Mouse (Mus musculus): Measurements from ENCODE around the gene Cd3e. TPM values are rescaled to one million over a fixed set of nuclear protein-coding genes. Genes with fewer than 3 reads are reported as not detected.

The Cd3e gene
- total and polyA plus RNA-seq, 3 experiments = not detected

DNA sequence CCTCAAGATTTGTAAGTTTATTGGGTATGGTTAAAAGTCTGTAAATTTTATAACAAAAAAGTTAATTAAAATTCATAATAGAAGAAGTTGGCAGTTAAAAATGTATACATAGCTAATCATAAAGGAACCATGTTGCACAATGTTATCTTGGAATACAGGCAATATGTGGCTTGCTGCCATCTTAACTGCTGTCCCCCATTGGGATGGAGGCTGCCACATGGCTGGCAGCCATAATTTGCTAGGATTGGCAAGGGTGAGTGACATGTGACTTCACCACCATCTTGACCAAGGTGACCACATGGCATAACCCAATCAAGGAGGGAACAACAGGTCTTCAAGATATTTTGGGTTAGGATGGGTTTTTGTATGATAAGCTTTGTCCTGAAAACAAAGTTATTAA lies 17.2 kb downstream of the Cd3e start:
- peaks cover 0 to 44% of the 10 kb centered on the region in 2 experiments; a peak in 2 of 4 replicates for H3K36me3 ChIP-seq (ENCODE audit: control insufficient read depth in 1 of 2, insufficient read depth in 2 of 2, low read length in 2 of 2)
- H3K9me3 ChIP-seq (replicated peaks; ENCODE audit: insufficient read depth, low read length) = no peaks in the 10 kb centered on the region
- H3K4me3 ChIP-seq (ENCODE audit: control insufficient read depth in 1 of 2, insufficient read depth in 1 of 2, low read depth in 2 of 2, low read length in 2 of 2) = peak overlapping the region in 1 of 2 experiments; percentile 10; a peak in 1 of 4 replicates
- peak; percentile 89 to 91 for TF ChIP-seq EP300 (IDR thresholded peaks at IDR 0.05; ENCODE audit: low read depth in 1 of 2, low read length in 2 of 2)
- TF ChIP-seq ELF1 (IDR thresholded peaks at IDR 0.05; ENCODE audit: low read depth, low read length) = no peak
- peak; percentile 89 for TF ChIP-seq TCF12 (IDR thresholded peaks at IDR 0.05; ENCODE audit: low read depth, low read length)
- TF ChIP-seq SIN3A (IDR thresholded peaks at IDR 0.05; ENCODE audit: low read length) = peak; percentile 83; the same call in 1 of the 2 replicates
- peak; percentile 82 for TF ChIP-seq GATA1 (IDR thresholded peaks at IDR 0.05; ENCODE audit: low read depth, low read length)
- TF ChIP-seq E2F4 (IDR thresholded peaks at IDR 0.05; ENCODE audit: borderline replicate concordance, low read depth, low read length) = no peak
- peak; percentile 69 for TF ChIP-seq BHLHE40 (IDR thresholded peaks at IDR 0.05; ENCODE audit: borderline replicate concordance, low read depth, low read length)
- TF ChIP-seq USF2 (IDR thresholded peaks at IDR 0.05; ENCODE audit: borderline replicate concordance in 1 of 2, insufficient read depth in 1 of 2, low read depth in 1 of 2, low read length in 2 of 2) = 0 out of 4 replicates have a peak, but pooled peaks of 1 of the 2 experiments have one; percentile 35
- no peak for TF ChIP-seq ZC3H11A (IDR thresholded peaks at IDR 0.05; ENCODE audit: low read depth, low read length)
- peak; percentile 76 for TF ChIP-seq MYC (IDR thresholded peaks at IDR 0.05; ENCODE audit: low read depth, low read length)
- TF ChIP-seq ETS1 (IDR thresholded peaks at IDR 0.05; ENCODE audit: low read depth, low read length) = peak; percentile 96
- peak; percentile 91 for TF ChIP-seq MAX (IDR thresholded peaks at IDR 0.05; ENCODE audit: low read length)
- peak; percentile 73; the same call in 1 of the 2 replicates for TF ChIP-seq MXI1 (IDR thresholded peaks at IDR 0.05; ENCODE audit: low read depth, low read length)
- TF ChIP-seq CTCF (IDR thresholded peaks at IDR 0.05 in 2 of 3, conservative IDR thresholded peaks at IDR 0.05 in 1 of 3; ENCODE audit: control insufficient read depth in 1 of 3, insufficient read depth in 1 of 3, low read depth in 2 of 3, low read length in 3 of 3, poor library complexity in 1 of 3, severe bottlenecking in 1 of 3) = no peak
- no peak for TF ChIP-seq NRF1 (IDR thresholded peaks at IDR 0.05; ENCODE audit: insufficient read depth, low read depth, low read length, poor library complexity, severe bottlenecking)
- peak; percentile 84 for TF ChIP-seq MYB (IDR thresholded peaks at IDR 0.05; ENCODE audit: low read depth, low read length)
- no peak for TF ChIP-seq RAD21 (IDR thresholded peaks at IDR 0.05; ENCODE audit: low read depth, low read length)
- TF ChIP-seq USF1 (IDR thresholded peaks at IDR 0.05; ENCODE audit: low read depth, low read length) = peak; percentile 80
- TF ChIP-seq TAL1 (IDR thresholded peaks at IDR 0.05; ENCODE audit: low read length) = peak; percentile 73
- no peak for TF ChIP-seq TBP (IDR thresholded peaks at IDR 0.05; ENCODE audit: low read depth, low read length)
- TF ChIP-seq KAT2A (conservative IDR thresholded peaks at IDR 0.05; ENCODE audit: low read depth, low read length) = 0 out of 2 replicates have a peak, but pooled peaks have one; percentile 20
- TF ChIP-seq RCOR1 (IDR thresholded peaks at IDR 0.05; ENCODE audit: low read depth, low read length) = peak; percentile 61; the same call in 1 of the 2 replicates
- TF ChIP-seq MAZ (IDR thresholded peaks at IDR 0.05; ENCODE audit: low read depth, low read length) = no peak
- TF ChIP-seq MAFK (IDR thresholded peaks at IDR 0.05; ENCODE audit: borderline replicate concordance, low read depth, low read length) = peak; percentile 47; the same call in 1 of the 2 replicates
- H3K79me2 ChIP-seq (ENCODE audit: control insufficient read depth, insufficient read depth, low read length, poor library complexity) = no peaks in the 10 kb centered on the region
- H3K27me3 ChIP-seq (ENCODE audit: control insufficient read depth in 1 of 2, insufficient read depth in 2 of 2, low read length in 2 of 2) = no peaks in the 10 kb centered on the region
- peak overlapping the region; percentile 89 for H3K27ac ChIP-seq (ENCODE audit: control insufficient read depth, low read depth, low read length)
- H3K9ac ChIP-seq (ENCODE audit: control insufficient read depth, low read depth, low read length, poor library complexity, severe bottlenecking) = no peak overlapping the region
- DNase-seq (ENCODE audit: low read depth, low spot score) = peak; percentile 83
- H3K4me1 ChIP-seq (ENCODE audit: control insufficient read depth in 1 of 2, insufficient read depth in 2 of 2, low read length in 2 of 2) = peaks cover 31 to 47% of the 10 kb centered on the region in 2 experiments

Data from MEL (cell line).